Mouse (Mus musculus) adrenal gland, adult 18-20 months (tissue): ENCODE measurements at regions not wholly inside any gene's neighbourhood (a gene's known extent, or its start where the extent isn't known, plus 50 kb on each side); places are given as distances from the start of the nearest gene placed in this dataset.
"Not testable (repeated sequence)": the region's sequence is repeated elsewhere in the genome, so short reads cannot be mapped to it uniquely, and the experiment has no call there.

ENCODE experiments used
- DNase-seq, 2 experiments: peaks; one replicate each; pipeline ENCODE4 v3.0.0; 2021 to 2022; ENCODE audit warnings: low spot score in 2 of 2

- no peak for DNase-seq
Observed at GRCm38 (mm10) chr9:115764136-115764535, 145.1 kb upstream of the Gadl1 start.

GRCm38 (mm10) chr9:115766471-115766870 lies 142.8 kb upstream of the Gadl1 start:
- DNase-seq, result no peak

GRCm38 (mm10) chr9:115775112-115775511 lies 134.1 kb upstream of the Gadl1 start:
- DNase-seq, result no peak

GRCm38 (mm10) chr9:115775858-115776257 lies 133.4 kb upstream of the Gadl1 start:
- no peak for DNase-seq

- no peak for DNase-seq
Observed at GRCm38 (mm10) chr9:115777097-115777864, 132.0 kb upstream of the Gadl1 start.

- DNase-seq, result no peak
Observed at GRCm38 (mm10) chr9:115778862-115779261, 130.4 kb upstream of the Gadl1 start.

- no peak for DNase-seq
Observed at GRCm38 (mm10) chr9:115799330-115799729, 109.9 kb upstream of the Gadl1 start.

GRCm38 (mm10) chr9:115800624-115801023 lies 108.6 kb upstream of the Gadl1 start:
- no peak for DNase-seq

- peak in 1 of 2 experiments; percentile 11 for DNase-seq
Observed at GRCm38 (mm10) chr9:115803071-115803470, 106.2 kb upstream of the Gadl1 start.

GRCm38 (mm10) chr9:115805224-115805623 lies 104.0 kb upstream of the Gadl1 start:
- no peak for DNase-seq

GRCm38 (mm10) chr9:115806018-115806702 lies 103.1 kb upstream of the Gadl1 start:
- no peak for DNase-seq

- no peak for DNase-seq
Observed at GRCm38 (mm10) chr9:115840186-115840585, 69.1 kb upstream of the Gadl1 start.

GRCm38 (mm10) chr9:115840791-115841190 lies 68.5 kb upstream of the Gadl1 start:
- DNase-seq, result no peak

GRCm38 (mm10) chr9:115841684-115842083 lies 67.6 kb upstream of the Gadl1 start:
- DNase-seq, result no peak

GRCm38 (mm10) chr9:115844340-115844739 lies 64.9 kb upstream of the Gadl1 start:
- no peak for DNase-seq

- DNase-seq, result no peak
Observed at GRCm38 (mm10) chr9:115845091-115845490, 64.2 kb upstream of the Gadl1 start.

- no peak for DNase-seq
Observed at GRCm38 (mm10) chr9:115847289-115848074, 61.8 kb upstream of the Gadl1 start.

GRCm38 (mm10) chr9:115853210-115853842 lies 55.9 kb upstream of the Gadl1 start:
- DNase-seq, result not testable (repeated sequence)

- DNase-seq, result no peak
Observed at GRCm38 (mm10) chr9:115857301-115857700, 52.0 kb upstream of the Gadl1 start.

- no peak for DNase-seq
Observed at GRCm38 (mm10) chr9:115858848-115859247, 50.4 kb upstream of the Gadl1 start.
